Mouse (Mus musculus): ENCODE measurements at regions not wholly inside any gene's neighbourhood (a gene's known extent, or its start where the extent isn't known, plus 50 kb on each side); places are given as distances from the start of the nearest gene placed in this dataset.

GRCm38 (mm10) chr6:31883726-31884125 is 166.3 kb upstream of the 1700012A03Rik start:
- no peak for TF ChIP-seq POLR2A (IDR thresholded peaks at IDR 0.05; ENCODE audit: low read depth, low read length)
- no peak for TF ChIP-seq CTCF (conservative IDR thresholded peaks at IDR 0.05; ENCODE audit: insufficient read depth, insufficient read length, low read depth, low read length)

All from kidney, adult 2 months (tissue).